Mouse (Mus musculus) lung, embryonic 14.5 days (tissue): ENCODE measurements at regions not wholly inside any gene's neighbourhood (a gene's known extent, or its start where the extent isn't known, plus 50 kb on each side); places are given as distances from the start of the nearest gene placed in this dataset.

Experiments
- ATAC-seq: fragments of 200-750 bp; cut with Nextera tagmentation; 2 replicates; pipeline ENCODE4 v1.8.0; 2017; ENCODE audit warnings: mild to moderate bottlenecking, moderate TSS enrichment, moderate library complexity; ENCODE audit not compliant: insufficient read depth
- DNase-seq: peaks from one replicate; pipeline ENCODE4 v3.0.0-alpha.2; 2015
- H3K27ac ChIP-seq: fragments of 300-500 bp; sonication (generic); 2 replicates; pipeline ENCODE4 v1.5.1; 2014; ENCODE audit warnings: low read depth, mild to moderate bottlenecking, moderate library complexity
- H3K27me3 ChIP-seq: fragments of 300-500 bp; sonication (generic); 2 replicates; pipeline ENCODE4 v1.6.1; 2014; ENCODE audit warnings: low read length, control low read depth; ENCODE audit not compliant: insufficient read depth
- H3K36me3 ChIP-seq: fragments of 300-500 bp; sonication (generic); 2 replicates; pipeline ENCODE4 v1.6.1; 2014; ENCODE audit warnings: control low read depth; ENCODE audit not compliant: insufficient read depth
- H3K4me1 ChIP-seq: fragments of 300-500 bp; sonication (generic); 2 replicates; pipeline ENCODE4 v1.6.1; 2014; ENCODE audit warnings: antibody characterized with exemption, control low read depth; ENCODE audit not compliant: insufficient read depth
- H3K4me2 ChIP-seq: fragments of 300-500 bp; sonication (generic); 2 replicates; pipeline ENCODE4 v1.6.1; 2014; ENCODE audit warnings: mild to moderate bottlenecking
- H3K4me3 ChIP-seq: fragments of 300-500 bp; sonication (generic); 2 replicates; pipeline ENCODE4 v1.5.1; 2014; ENCODE audit warnings: low read depth, low read length
- H3K9ac ChIP-seq: fragments of 300-500 bp; sonication (generic); 2 replicates; pipeline ENCODE4 v1.6.1; 2014
- H3K9me3 ChIP-seq: fragments of 300-500 bp; sonication (generic); 2 replicates; pipeline ENCODE4 v1.6.1; 2016; ENCODE audit warnings: low read depth, low read length, control low read depth
- CTCF ChIP-seq: IDR thresholded peaks from 2 replicates; pipeline ENCODE4 v1.5.1; 2016; ENCODE audit warnings: antibody characterized with exemption, low read depth
- WGBS: fragments of 180-500 bp; shearing (Covaris S2); extraction: QIAGEN DNeasy Blood & Tissue Kit; methylation state at CpG from one replicate; pipeline ENCODE4 v1.1.7; 2014; 5-methylcytosine and 5-hydroxymethylcytosine counted together

DNA sequence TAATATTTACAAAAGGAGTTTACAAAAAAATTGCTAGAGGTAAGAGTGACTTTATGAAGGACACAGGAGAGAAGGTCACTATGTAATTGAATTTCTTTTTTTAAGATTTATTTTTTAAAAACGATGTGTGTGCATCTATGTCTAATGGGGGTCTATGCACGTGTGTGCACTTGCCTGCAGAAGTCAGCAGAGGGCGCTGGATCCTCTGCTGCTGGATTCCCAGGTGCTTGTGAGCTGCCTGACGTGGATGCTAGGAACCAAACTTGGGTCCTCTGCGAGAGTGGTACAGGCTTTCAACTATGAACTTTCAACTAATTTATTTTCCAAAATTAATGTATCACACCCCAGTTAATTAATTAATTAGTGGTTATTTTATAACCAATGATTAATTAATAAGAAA is 85.0 kb downstream of the Glrx3 start:
- Histone ChIP-seq H3K27me3 (no peaks in the 10 kb centered on the region), H3K27ac (no peak overlapping the region), H3K4me2 (no peak overlapping the region), H3K36me3 (no peaks in the 10 kb centered on the region), H3K4me3 (no peak overlapping the region), H3K9me3 (no peaks in the 10 kb centered on the region), H3K9ac (no peak overlapping the region), H3K4me1 (no peaks in the 10 kb centered on the region)
- no peak for DNase-seq
- TF ChIP-seq CTCF = 0 out of 2 replicates have a peak, but pooled peaks have one; percentile 8
- 79% methylated on average over 5 of the region's 5 CpGs for WGBS
- ATAC-seq = no peak

DNA sequence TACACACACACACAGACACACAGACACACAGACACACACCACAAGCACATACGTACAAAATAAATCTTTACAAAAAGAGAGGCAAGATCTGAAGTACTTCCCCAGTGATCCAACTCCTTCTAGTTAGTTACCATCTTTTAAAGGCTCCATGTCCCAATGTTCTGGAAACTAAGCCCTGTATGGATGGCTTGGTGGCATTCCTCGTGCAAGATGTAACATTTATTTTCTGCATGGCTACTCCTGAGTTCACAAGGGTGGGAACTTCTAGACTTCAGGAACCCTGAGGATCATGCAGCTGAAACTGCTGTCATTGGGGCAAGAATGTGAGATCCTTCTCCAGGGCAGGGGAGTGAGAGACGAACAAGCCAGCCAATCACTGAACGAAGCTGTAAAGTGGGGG is 96.1 kb downstream of the Glrx3 start:
- no peak overlapping the region for H3K4me3 ChIP-seq
- TF ChIP-seq CTCF = no peak
- no peaks in the 10 kb centered on the region for H3K9me3 ChIP-seq
- no peak overlapping the region for H3K27ac ChIP-seq
- DNase-seq (no peak), ATAC-seq (no peak)
- no peaks in the 10 kb centered on the region for H3K36me3 ChIP-seq
- H3K27me3 ChIP-seq = no peaks in the 10 kb centered on the region
- no peaks in the 10 kb centered on the region for H3K4me1 ChIP-seq
- no peak overlapping the region for H3K4me2 ChIP-seq
- H3K9ac ChIP-seq = no peak overlapping the region
- 78% methylated on average over 4 of the region's 4 CpGs for WGBS

DNA sequence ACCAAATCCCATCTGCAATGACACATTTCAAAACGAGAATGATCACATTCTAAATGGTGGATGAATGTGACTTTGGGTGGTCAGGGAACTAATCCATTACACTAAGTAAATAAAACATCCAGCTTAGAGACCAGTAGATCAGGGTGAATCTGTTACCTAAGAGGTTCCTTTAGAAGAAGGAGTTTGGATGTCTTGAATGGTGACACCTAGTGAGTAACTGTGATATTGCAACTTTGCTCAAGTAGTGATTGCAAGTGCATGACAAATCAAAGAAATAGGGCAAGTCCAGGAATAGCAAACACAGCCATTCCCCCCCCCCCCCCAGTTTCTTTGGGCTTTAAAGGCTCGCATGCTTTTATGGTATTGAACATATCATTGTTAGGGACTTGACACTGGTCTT is 112.6 kb downstream of the Glrx3 start:
- ATAC-seq = no peak
- Histone ChIP-seq H3K9me3 (no peaks in the 10 kb centered on the region), H3K9ac (no peak overlapping the region), H3K36me3 (no peaks in the 10 kb centered on the region), H3K4me1 (no peaks in the 10 kb centered on the region), H3K4me3 (no peak overlapping the region), H3K27me3 (no peaks in the 10 kb centered on the region), H3K27ac (no peak overlapping the region), H3K4me2 (no peak overlapping the region)
- DNase-seq = peak; percentile 78
- peak; percentile 62 for TF ChIP-seq CTCF
- WGBS = 27% methylated on average over 2 of the region's 2 CpGs

DNA sequence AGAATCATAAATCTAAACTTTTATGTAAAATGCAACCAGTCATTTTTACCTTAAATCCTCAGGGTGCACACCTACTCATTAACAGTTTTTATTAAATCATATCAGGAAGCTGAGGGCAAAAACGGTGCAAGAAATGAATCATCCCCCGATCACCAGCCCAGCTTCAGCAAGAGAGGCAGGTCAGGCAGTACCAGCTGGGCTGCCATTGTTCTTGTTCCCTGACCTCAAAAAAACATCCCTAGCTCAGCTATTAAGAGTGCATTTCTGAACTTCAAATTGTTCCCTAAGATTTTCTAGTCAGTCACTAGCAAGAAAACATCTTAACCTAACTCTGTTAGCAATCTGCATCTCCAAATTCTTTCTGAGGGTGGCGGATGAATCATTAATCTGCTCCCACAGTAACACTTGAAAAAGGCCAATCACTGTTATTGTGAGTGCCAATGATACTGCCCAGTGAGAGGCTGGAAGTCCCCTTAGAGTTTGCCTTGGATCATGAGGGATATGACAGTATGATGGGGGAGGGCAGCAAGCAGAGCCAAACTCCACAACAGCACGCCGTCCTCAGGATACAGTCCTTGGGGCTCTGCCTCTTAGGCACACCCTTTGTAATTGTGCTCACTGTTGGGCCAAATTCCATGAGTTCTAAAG is 115.3 kb downstream of the Glrx3 start:
- no peaks in the 10 kb centered on the region for H3K4me1 ChIP-seq
- WGBS = 71% methylated on average over 5 of the region's 5 CpGs
- H3K4me2 ChIP-seq = no peak overlapping the region
- no peak overlapping the region for H3K27ac ChIP-seq
- H3K9me3 ChIP-seq = no peaks in the 10 kb centered on the region
- DNase-seq = no peak
- no peak overlapping the region for H3K9ac ChIP-seq
- ATAC-seq = no peak
- H3K4me3 ChIP-seq = no peak overlapping the region
- no peaks in the 10 kb centered on the region for H3K36me3 ChIP-seq
- H3K27me3 ChIP-seq = no peaks in the 10 kb centered on the region
- no peak for TF ChIP-seq CTCF

DNA sequence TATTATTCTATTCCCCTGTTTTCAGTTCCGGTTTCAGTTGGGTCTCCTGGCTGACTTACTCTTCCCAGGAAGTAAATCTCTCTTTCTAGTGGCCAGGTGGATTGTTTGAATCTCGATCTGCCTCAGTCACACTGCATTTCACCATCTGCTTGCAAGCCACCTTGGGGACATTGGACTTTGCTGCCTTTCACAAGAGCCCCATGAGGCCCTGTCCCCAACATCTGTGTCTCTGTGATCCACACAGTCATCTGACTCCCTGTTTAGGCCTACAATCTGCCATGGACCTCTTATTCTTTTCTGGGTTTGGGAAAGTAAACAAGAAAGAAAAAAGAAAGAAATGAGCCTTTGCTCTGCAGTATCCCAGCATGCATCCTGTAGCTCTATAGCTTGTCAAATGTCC is 118.1 kb downstream of the Glrx3 start:
- Histone ChIP-seq H3K4me2 (no peak overlapping the region), H3K9me3 (no peaks in the 10 kb centered on the region), H3K27ac (no peak overlapping the region), H3K4me3 (no peak overlapping the region), H3K9ac (no peak overlapping the region), H3K27me3 (no peaks in the 10 kb centered on the region), H3K4me1 (no peaks in the 10 kb centered on the region), H3K36me3 (no peaks in the 10 kb centered on the region)
- ATAC-seq = no peak
- no peak for TF ChIP-seq CTCF
- DNase-seq = no peak
- WGBS = 60% methylated on average over 2 of the region's 2 CpGs

DNA sequence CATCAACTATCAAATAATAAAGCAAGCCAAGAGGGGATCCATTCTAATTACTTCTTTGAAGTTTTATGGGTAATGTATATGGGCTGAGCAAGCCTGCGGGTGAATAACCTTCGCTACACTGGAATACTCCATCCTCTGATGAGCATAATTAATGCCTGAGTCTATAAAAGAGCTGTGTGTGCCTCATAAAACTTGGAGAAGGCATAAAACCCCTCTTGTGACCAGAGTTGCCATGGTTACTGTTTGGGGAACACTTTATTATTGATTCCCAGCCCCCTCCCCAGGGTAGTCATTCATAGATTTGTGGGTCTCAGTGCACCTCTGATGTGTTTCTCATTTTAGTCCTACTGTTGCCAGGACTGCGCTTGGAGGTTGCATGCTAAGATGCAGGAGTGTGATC is 120.0 kb downstream of the Glrx3 start:
- no peak overlapping the region for H3K9ac ChIP-seq
- ATAC-seq = no peak
- no peaks in the 10 kb centered on the region for H3K4me1 ChIP-seq
- no peak overlapping the region for H3K4me2 ChIP-seq
- WGBS = 92% methylated on average over 3 of the region's 3 CpGs
- H3K9me3 ChIP-seq = no peaks in the 10 kb centered on the region
- H3K4me3 ChIP-seq = no peak overlapping the region
- no peak for DNase-seq
- no peaks in the 10 kb centered on the region for H3K36me3 ChIP-seq
- TF ChIP-seq CTCF = no peak
- no peak overlapping the region for H3K27ac ChIP-seq
- no peaks in the 10 kb centered on the region for H3K27me3 ChIP-seq

DNA sequence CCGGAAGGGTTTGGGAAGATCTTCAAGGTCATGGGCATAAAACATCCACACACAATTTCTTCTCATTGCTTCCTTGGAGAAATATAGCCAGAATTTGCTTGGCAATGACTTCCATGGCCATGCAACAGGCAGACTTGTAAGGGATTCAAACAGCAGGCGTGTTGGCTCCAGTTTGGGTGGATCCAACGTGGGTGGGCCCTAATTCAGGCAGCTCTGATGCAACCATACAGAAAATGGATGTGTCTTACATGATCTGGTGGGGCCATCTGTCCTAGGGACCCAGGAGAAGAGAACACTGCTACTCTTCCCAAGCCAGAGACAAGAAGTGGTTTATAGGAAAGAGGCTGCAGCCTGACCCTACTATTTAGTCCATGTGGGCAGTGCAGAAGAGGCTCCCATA is 121.5 kb downstream of the Glrx3 start:
- ATAC-seq = no peak

DNA sequence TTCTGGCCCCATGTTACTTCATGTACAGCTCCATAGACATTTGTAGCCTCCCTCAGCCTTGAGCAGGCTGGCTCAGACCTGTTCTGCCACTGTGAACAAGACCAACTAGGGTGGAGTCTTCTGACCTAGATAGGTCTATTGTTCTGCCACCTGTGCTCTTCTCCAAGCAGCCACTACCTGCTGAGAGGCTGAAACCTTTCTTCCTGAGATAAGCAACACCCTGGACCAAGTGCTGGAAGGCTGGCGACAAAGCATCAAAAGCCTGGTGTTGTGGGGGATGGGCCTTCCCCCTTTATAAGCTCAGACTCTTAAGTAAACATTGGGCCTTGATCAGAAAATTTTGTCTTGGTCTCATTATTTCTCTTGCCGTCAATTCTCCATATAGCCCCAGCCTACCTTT is 132.8 kb downstream of the Glrx3 start:
- ATAC-seq (no peak), DNase-seq (no peak)
- Histone ChIP-seq H3K4me1 (no peaks in the 10 kb centered on the region), H3K27ac (no peak overlapping the region), H3K27me3 (no peaks in the 10 kb centered on the region), H3K9ac (no peak overlapping the region), H3K4me3 (no peak overlapping the region), H3K36me3 (no peaks in the 10 kb centered on the region), H3K9me3 (no peaks in the 10 kb centered on the region), H3K4me2 (no peak overlapping the region)
- TF ChIP-seq CTCF = no peak
- 62% methylated on average over 2 of the region's 2 CpGs for WGBS

More for the DNA sequence above, 121.5 kb downstream of the Glrx3 start:
- no peak overlapping the region for H3K4me3 ChIP-seq
- H3K9ac ChIP-seq = no peak overlapping the region
- DNase-seq = no peak
- H3K9me3 ChIP-seq = no peaks in the 10 kb centered on the region
- H3K27me3 ChIP-seq = no peaks in the 10 kb centered on the region
- 86% methylated on average over 3 of the region's 3 CpGs for WGBS
- no peak for TF ChIP-seq CTCF
- H3K4me1 ChIP-seq = no peaks in the 10 kb centered on the region
- H3K27ac ChIP-seq = no peak overlapping the region
- H3K4me2 ChIP-seq = no peak overlapping the region
- no peaks in the 10 kb centered on the region for H3K36me3 ChIP-seq
